Mouse (Mus musculus) heart, adult 11 months (tissue): ENCODE results near the gene Chmp4b.

Experiments
- DNase-seq: peaks from one replicate; pipeline ENCODE4 v3.0.0; 2022

Gene Chmp4b

DNA sequence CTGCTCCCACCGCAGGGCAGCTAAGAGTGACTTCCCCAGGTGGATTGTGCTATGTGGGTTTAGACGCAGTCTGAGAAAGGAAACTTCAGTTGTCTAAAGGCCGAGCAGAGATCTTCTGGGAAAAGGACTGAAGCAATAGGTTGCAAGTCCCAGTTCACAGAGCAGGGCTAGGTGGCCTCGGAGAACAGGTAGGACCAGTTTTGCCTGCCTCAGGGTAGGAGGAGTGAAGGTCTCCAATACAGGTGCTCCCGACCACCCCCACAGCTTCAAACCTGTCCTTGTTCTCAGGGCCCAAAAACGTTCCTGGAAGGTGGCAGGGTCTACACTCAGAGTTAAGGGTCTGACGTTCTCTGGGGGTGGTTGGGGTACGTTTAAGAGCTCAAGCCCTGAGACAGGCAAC, at the start of gene Chmp4b:
Gene Chmp4b, plus strand, starts transcription at position 343 of the 400 bp plus-strand sequence.
- no peak for DNase-seq

DNA sequence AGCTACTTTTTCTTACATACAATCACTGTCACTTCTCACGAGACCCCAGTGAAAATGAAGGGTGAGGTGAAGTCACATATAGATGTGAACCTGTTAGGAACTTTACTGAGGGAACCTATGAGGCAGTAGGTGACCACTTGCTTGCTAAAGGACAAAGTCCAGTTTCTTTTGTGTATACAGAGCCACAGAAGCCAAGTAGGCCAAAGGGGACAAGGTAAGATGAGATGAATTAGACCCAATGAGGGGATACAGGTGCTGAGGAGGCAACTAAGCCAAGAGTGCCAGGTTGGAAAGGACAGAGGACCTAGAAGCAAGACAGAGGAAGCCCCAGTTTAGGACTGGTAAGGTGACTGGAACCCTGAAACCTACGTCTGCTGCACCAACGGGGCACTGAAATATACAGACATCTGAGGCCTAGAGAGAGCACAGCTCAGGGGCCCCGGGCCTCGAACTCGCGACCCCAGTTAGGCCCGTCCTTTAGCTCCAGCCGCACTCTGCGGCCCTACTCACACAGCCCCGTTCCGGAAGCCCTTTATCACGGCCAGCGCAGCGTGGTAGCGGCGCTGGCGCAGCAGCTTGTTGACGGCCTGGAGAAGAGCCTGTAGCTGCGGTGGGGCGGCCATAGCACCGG, 48.4 kb upstream of the Chmp4b start:
- DNase-seq: no peak

DNA sequence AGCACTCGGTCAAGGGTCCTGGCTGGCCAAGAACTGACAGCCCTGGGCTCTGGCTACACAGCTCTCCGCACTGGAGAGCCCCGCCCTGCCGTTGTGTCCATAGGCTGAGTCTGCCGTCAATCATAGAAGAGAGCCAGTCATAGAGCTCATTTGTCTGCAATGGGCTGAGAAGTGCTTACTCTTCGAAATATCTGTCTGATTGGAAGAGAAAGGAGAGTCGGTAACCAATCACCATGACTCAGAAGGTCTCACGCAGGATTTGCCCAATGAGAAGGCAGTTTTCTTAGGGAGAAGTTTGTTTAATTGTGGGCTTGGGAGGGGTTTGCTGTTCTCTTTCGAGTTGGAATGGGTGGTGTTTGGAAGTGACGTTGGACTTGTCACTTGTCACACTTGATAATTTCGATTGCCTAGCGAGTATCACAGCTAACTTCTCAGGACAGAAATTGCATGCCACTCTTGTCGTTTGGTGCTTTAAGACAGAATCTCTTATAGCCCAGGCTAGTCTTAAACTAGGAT, 47.8 kb upstream of the Chmp4b start, which contains the start of gene Pxmp4:
Gene Pxmp4, minus strand, starts transcription at position 71 of the 516 bp plus-strand sequence.
- DNase-seq: peak; percentile 100

DNA sequence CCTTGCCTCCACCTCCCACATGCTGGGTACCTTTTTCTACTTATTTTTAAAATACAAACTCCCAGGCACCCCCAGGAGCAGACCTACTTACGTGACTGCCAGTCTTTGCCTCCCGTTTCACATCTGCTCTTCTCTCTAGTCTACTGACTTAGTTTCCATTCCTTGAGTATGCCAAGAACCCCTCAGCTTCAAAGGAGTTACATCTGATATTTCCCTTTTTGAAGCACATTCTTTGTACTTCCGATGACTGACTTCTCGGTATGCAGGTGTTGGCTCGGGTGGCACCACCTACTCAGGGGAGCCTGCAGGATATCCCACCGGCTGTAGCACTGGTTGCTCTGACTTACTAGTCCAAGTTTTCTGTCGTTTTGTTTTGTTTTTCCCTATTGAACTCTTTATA, 47.3 kb upstream of the Chmp4b start:
- DNase-seq: no peak

DNA sequence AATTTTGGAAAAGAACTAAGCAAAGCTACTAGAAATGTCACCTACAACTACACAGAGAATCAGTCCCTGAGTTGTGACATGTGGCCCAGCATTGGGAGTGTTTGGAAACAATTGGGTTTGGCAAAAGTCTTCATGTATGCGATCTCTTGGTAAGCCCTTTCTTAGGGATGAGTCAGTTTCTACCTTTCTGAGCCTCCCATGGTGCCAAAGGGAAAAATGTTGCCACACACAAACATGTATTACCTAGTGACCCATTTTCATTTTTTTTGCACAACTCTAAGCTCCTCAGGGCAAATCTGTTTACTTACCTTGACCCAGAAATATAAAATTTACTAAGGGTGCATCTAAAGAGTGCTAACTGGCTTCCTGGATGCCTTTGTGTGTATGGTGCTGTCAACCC, 44.5 kb upstream of the Chmp4b start:
- no peak for DNase-seq

DNA sequence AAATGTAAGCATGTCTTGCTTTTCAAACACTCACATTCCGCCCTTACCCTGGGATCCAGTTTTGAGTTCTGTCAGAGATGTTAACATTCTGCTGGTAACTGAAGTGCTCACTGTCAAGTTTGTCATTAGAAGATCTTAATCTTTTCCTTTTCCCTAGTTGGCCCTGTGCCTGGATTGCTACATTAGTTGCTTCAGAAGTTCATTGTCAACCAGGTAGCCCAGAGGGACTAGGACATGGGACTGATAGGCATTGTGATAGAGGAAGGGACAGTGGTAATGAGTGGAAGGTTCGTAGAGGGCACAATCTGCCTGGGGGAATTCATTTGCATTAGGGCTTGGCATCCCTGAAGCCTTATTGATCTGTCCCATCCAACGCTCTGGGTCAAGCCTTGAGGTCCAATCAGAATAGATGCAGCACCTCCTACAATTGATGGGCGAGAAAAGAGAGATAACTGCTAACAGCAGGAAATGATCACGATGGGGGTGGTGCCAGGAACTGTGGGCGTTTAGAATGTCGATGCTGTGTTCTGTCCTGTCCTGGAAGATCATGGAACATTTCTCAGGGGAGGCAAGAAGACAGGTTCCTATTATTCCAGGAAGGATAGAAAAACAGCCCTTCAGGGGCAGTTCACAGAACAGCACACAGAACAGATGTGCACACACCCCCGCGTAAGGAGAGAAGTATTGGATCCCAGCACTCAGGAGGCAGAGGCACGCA, 42.3 kb upstream of the Chmp4b start:
- no peak for DNase-seq

DNA sequence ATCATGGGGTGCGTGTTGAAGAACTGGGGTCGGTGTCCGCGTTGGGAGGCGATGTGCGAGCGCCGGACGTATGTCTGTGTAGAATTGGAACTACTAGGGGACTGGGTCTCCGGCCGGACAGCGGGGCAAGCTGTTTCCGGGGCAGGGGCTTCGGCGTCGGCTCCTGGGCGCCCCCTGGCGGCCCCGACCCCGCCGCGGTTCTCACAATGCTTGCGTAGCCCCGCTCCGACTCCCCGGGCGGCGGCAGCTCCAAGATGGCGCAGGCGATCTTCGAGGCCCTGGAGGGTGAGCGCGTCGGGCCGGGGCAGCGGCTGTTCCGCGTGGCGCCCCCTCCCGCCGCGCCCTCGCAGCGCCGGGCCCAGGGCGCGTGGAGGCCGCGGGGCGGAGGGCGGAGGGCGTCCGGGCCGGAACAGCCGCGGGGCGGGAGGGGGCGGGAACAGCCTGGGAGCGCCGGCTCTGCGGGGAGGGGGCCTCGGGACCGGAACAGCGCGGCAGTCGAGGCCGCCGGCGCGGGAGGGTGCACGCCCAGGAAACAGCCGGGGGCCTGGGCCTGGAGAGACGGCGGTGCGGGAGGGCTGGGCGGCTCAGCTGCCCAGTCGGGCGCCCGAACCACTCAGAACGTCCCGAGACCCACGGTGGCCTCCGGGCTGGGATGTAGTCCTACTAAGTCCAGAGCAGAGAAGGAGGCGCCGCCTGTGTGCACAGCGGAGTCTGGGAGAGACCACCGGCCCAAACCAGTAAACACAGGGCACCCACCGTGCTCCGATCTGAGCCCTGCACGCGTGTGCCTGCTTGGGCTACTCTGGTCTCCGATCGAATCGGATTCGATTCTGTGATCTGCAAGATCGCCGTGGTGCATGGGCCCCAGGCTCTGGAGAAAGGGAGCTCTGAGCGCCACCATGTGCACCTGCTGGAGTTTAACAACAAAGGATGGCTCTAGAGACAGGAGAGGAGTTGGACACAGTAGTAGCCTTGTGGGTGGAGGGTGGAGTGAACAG, 38.1 kb upstream of the Chmp4b start, which contains the start of the genes Zfp341 and 4930519P11Rik:
Gene Zfp341, plus strand, starts transcription at position 180 of the 998 bp plus-strand sequence.
Gene 4930519P11Rik, minus strand, starts transcription at position 320 of the 998 bp plus-strand sequence.
- peak; percentile 99 for DNase-seq

DNA sequence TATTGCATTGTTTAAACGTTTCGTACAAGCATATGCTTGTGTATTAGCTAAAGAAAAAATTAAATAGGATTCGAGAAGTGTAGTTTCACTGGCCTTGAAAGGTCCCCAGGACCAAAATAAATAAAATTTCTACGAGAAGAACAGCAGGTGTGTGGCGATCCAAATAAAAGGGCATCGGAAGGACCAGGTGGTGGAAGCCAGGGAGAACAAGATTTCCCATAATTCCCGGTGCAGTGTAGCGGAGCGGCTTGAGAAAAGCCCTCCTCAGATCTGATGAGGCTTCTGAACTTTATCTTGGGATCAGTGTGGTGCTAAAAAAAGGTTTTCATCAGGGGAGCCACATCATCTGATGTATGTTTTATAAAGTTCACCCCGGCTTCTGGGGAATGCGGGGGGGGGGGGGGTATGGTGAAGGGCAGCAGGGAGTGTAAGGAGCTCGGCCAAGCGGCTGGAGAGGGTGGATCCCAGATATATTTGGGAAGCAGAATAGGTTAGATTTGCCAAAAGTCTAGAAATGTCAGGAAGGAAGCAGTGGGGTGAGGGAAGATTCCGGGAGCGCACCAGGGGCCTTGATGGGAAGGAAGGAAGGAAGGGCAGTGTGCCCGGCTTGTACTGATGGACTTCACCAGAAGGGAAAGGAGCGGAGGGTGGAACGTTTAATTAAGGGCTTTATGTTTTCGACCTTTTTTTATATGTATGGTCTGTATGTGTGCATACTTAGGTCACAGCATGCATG, 36.5 kb upstream of the Chmp4b start:
- peak; percentile 94 for DNase-seq

DNA sequence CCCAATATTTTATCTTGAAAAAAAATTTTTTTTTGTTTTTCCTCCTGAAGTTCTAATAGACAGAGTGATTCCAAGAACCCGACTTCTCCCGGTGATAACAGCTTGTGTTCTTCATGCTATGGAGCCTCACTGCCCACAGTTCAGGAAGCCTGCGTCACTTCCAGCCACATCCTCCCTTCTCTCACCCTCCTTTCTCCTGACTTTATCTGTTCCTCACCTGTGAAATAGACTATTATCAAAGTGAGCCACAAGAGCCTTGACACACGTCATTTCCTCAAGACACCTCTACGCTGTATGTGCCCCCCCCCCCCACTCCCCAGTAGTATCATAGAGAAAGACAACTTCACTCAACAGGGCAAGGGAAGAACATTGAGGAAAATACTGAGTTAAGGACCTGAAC, 35.8 kb upstream of the Chmp4b start:
- no peak for DNase-seq

DNA sequence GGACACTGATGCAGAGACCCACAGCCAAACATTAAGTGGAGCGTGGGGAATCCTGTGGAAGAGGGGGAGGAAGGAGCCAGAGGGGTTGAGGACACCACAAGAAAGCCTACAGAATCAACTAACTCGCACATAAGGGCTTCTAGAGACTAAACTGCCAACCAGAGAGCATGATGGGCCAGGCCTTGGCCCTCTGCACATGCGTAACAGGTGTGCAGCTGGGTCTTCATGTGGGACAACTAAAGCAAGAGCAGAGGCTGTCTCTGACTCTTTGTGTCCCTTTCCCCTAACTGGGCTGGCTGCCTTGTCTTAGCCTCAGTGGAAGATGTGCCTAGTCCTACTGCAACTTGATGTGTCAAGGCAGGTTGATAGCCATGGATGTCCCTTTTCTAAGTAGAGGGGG, 34.4 kb upstream of the Chmp4b start:
- DNase-seq: no peak

DNA sequence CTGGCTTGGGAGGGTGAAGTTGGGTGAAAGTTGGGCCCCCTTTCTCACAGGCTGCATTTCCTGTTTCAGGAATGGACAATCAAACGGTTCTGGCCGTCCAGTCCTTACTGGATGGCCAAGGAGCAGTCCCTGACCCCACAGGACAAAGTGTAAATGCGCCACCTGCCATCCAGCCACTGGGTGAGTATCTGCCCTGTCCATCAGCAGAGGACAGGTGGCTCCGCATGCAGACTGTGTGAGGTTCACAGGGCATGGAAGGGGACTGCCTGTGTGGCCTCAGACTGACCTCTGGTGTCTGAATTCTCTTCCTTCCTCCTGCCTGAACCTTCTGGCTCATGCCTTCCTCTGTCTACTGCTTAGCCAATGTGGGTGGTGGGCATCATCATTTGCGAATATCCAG, 29.8 kb upstream of the Chmp4b start:
- no peak for DNase-seq

DNA sequence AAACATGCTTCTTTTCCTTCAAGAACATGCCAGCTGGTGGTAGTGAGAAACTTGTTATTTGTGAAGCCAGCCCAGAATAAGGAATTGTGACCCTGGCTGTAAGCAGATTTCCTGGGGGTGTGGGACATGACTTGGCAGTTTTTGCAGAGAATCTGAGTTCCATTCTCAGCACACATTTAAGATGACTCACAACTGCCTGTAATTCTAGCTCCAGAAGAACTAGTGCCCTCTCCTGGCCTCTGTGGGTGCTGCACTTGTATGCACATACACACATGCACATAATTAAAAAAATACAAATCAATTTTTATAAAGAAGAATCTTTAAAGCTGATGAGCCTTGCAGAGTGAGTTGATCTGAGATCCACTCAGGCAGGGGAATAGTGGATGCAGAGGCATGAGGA, 27.4 kb upstream of the Chmp4b start:
- DNase-seq: no peak

DNA sequence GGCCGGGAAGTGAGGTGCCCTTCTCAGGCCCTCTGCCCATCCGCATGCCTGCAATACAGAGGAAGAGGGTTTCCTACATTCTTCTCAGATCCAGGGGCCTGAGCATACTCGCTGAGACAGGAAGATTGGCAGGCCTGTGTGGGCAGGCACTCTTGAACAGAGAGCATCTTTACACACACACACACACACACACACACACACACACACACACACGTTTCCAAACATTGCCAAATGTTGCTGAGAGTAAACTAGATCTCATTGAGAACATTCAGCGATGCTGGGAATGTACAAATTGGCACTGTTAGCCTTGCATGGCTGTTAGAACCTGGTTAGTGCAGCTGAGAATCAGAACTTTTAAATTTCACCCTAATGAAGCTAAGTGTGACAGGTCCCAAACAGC, 21.0 kb upstream of the Chmp4b start:
- DNase-seq: no peak

DNA sequence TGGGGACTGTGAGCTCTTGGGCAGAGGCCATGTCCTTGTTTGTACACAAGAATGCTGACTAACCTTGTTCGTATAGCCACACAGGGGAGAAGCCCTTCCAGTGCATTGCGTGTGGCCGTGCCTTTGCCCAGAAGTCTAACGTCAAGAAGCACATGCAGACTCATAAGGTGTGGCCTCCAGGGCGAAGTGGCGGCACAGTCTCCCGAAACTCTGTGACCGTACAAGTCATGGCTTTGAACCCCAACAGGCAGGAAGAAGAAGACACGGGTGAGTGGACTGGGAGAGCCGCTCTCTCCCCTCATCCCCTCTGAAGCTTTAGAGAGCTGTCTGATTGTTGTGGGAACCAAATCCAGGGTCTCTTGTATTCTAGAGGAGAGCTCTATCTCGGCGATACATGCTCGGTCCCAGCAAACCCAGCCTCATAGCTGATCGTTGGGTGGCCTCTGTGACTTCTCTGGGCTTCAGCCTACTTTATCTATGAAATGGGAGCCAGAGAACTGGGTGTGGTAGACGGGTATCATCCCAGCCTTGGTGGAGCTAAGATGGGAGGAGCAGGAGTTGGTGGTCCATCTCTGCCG, 19.2 kb upstream of the Chmp4b start:
- DNase-seq: peak; percentile 68

DNA sequence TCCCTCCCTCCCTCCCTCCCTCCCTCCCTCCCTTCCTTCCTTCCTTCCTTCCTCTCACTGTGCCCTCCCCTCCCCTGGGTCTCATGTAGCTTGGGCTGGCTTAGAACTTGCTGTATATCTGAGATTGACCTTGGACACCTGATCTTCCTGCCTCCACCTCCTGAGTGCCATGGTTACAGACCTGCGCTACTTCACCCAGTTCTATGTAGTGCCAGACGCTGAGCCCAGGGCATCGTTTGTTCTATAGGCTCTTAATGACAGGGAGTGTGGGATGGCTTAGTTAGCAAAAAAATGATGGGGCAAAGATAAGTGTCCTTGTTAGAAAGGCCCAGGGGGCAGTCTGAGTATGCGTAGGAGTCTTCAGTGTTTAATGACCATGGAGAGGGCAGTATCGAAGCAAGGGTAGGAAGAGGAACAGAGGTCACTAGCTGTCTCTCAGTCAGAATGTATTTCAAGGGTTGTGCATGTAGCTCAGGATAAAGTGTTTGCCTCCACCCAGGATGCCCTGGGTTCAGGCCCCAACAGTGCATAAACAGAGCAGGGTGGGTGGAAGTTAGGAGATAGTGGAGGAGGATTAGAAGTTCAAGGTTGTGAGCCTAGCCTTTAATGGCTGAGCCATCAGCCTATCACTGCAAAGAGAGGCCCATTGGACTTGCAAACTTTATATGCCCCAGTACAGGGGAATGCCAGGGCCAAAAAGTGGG, 18.3 kb upstream of the Chmp4b start:
- no peak for DNase-seq

DNA sequence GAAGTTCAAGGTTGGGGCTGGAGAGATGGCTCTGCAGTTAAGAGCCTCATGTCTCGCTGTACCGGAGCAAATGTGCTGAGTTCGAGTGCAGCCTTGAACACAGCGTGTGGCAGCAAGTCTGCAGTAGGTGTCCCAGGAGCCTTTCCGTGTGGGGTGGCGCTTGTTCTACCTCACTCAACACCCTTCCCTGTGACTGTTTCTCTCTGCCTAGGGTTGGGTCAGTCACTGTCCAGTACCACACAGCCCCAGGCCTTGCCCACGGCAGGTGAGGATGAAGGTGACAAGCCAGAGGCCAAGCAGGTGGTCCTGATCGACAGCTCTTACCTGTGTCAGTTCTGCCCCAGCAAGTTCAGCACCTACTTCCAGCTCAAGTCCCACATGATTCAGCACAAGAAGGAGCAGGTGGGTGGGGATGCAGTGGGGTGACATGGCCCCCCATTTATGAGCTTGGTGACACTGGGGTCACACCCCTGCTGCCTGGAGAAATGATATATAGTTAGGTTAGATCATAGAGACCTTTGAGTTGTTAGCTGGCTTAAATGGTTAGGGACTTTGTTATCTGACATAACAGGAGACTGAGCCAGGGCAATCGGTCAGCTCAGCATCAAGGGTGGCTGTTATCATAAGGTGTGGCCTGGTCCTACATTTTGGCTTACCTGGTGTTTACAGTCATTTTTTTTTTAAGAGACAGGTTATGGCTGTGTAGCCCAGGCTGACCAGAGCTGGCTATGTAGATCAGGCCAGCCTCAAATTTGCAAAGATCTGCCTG, 17.4 kb upstream of the Chmp4b start:
- peak; percentile 80 for DNase-seq

DNA sequence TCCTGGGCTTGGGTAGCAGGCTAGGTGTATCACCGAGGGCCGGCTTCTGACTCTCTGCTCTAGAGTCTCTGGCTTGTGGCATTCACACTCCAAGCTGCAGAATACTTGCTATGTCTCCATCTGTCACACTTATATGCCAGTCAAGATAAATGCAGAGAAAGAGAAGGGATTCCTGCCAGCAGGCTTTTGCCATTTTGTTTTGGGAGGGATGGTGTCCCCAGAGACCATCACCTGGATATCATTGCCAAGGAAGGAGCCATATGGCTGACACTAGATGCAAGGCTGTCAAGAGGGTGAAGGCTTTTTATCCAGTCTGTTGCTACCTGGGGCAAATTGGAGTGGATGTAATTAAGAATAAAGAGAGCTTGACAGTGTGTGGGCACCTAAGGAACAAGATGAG, 15.7 kb upstream of the Chmp4b start:
- no peak for DNase-seq

DNA sequence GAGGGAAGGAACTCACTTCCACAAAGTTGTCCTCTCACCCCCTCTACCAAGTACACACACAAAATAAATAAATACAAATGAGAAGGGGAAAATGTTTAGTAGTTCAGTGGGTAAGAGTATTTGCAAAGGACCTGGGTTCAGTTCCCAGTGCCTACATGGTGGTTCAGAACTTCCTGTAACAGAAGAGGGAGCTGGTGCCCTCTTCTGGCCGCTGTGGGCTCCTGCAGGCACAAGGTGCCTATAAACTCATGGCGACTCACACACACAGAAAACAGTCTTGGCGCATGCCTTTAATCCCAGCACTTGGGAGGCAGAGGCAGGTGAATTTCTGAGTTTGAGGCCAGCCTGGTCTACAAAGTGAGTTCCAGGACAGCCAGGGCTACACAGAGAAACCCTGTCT, 13.0 kb upstream of the Chmp4b start:
- DNase-seq: no peak

DNA sequence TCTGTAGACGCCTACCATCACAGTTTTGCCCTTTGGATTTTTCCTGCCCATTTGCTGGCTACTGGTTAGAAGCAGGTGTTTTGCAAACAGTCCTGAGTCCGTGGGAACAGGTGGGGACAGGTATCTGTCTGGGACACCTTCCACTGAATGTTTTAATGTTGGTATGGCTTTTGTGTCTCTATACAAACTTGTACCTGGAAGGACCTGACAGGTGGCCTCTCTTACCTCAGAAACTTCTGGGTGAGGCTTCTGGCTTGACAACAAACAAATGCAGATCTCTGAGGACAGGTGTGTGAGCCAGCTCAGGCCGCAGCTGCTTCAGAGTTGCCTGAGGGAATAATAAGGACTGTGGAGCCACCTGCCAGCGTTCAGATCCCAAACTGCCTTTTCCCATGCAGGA, 12.4 kb upstream of the Chmp4b start:
- no peak for DNase-seq

DNA sequence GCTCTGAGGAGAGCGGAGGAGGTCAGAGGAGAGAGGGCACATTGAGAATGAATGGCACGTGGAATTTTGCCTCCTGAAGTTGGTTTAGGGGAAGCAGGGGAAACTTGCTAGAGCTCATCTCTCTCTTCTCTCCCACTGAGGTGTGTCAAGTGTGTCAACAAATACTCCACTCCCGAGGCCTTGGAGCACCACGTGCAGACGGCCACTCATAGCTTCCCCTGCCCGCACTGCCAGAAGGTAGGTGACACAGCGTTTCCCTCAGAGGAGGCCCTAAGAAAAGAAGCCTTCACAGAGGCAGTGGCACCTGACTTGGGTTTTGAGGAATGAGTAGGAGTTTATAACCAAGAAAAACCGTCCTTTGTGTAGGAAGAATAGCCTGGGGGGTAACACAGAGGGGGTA, 10.3 kb upstream of the Chmp4b start:
- no peak for DNase-seq
